Mouse (Mus musculus) ES-Bruce4 (cell line): ENCODE data around the gene Khsrp.

ENCODE experiments used
- CTCF ChIP-seq: IDR thresholded peaks from one replicate; pipeline ENCODE4 v1.8.1; 2011; ENCODE audit warnings: low read depth, low read length
- POLR2A ChIP-seq: IDR thresholded peaks from one replicate; pipeline ENCODE4 v1.8.1; 2011; ENCODE audit warnings: low read length; ENCODE audit not compliant: insufficient read depth

DNA sequence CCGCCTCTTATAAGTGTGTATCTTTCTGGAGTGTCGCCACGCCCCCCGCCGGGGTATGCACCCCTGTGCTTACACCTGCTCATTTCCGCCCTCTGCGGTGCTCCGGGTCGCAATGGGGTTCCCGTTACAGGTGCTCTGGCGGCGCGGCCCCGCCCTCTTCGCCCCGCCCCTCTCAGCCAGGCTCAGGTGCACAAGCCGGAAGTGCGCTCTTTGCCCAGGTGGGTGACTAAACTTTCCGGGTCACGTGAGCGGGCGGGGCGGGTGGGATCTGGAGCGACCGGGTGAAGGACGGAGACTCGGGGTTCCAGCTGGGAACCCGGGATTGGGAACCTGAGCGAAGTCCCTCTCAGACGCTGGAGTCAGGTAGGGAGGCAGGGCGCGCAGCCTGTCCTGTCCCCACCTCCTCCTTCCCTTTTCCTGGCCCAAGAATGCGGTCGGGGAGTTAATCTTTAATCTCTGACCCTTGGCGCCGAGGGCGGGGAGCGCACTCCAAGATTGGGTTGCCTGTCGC lies 30.7 kb upstream of the Khsrp start:
- no peak for TF ChIP-seq CTCF
- no peak for TF ChIP-seq POLR2A
